Mouse (Mus musculus) gastrocnemius, postnatal 10 days (tissue): ENCODE measurements around the gene Gm5591. TPM values are rescaled to one million over a fixed set of nuclear protein-coding genes. Genes with fewer than 3 reads are reported as not detected.
"Not testable (repeated sequence)": the region's sequence is repeated elsewhere in the genome, so short reads cannot be mapped to it uniquely, and the experiment has no call there.

Source experiments
- DNase-seq: peaks from one replicate; pipeline ENCODE4 v3.0.0; 2021; ENCODE audit warnings: mixed read lengths
- long read RNA-seq, 2 experiments: library from polyadenylated mRNA; stranded (forward); transcript quantifications; one replicate each; pipeline ENCODE4 v2.0.0; 2021
- total RNA-seq, 2 experiments: library from RNA; stranded (reverse); gene quantifications; 2 replicates each; pipeline ENCODE4 v1.2.3; 2021

Gene Gm5591
- total RNA-seq = not detected
- long read RNA-seq, experiment 1 = 0 reads
- long read RNA-seq, experiment 2 = 0 reads

- not testable (repeated sequence) for DNase-seq
Observed at GRCm38 (mm10) chr7:38528093-38528492, at the start of gene Gm5591. Gene Gm5591 (minus strand): TSS chr7:38528193.

DNA sequence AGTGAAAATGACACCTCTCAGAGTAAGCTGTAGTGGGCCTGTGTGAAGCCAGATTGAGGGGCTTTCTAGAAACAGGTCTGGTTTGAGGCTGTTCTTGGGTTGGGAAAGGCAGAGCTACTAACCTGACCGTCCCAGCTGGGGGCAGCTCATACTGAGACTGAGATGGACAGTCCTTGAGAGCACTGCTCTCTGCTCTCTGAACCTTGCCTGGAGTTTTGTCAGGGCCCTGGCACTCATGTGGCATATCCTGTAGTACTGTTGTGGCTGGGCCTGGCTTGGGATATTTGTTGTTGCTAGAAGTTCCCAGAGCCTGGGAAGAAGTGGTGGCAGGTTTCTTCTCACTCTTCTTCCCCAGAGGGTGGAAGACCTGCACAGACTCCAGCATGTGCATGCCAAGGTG is 39.5 kb downstream of the Gm5591 start:
- not testable (repeated sequence) for DNase-seq
